Comparison of ENCODE assay signal across 33 mouse cellular contexts in the genomic region with DNA sequence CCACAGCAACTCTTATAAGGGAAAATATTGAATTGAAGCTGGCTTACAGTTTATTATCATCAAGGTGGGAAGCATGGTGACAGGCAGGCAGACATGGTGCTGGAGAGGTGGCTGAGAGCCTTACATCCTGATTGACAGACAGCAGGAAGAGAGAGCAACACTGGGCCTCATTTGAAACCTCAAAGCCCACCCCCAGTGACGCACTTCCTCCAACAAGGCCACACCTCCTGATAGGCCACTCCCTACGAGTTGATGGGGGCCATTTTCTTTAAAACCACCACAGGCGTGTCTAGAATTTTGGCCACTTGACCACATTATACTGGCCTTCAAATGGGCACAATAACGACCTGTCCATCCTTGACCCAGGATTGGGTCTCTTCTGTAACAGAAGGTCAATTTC. TPM values are rescaled to one million over a fixed set of nuclear protein-coding genes. Genes with fewer than 3 reads are reported as not detected.
A peak's percentile ranks its signal among the peaks of the same experiment; 100 is the strongest.
DNase-seq lines count a peak whose midpoint lies in the region; ATAC-seq and TF ChIP-seq lines count a peak whose summit lies in the region.
"Had no signal": no experiment of that assay in that cellular context is flagged by ENCODE, and none has a peak within 500 bp of the region (broad histone marks: within the 10 kb centered on the region; RNA-seq: fewer than 3 reads in every experiment).

No protein-coding gene starts in this region.

- H3K27ac ChIP-seq in CH12.LX (ENCODE audit: insufficient read depth, low read depth): no peak overlapping the region
- no peak overlapping the region for H3K27ac ChIP-seq in hindbrain, embryonic 12.5 days
- H3K27ac ChIP-seq: embryonic facial prominence, embryonic 10.5 days; embryonic facial prominence, embryonic 13.5 days; forebrain, embryonic 13.5 days; gastrocnemius, adult 2 months; heart, adult 2 months; heart, embryonic 10.5 days; heart, embryonic 13.5 days; hindbrain, embryonic 15.5 days had no signal

- TF ChIP-seq EP300 in CH12.LX (IDR thresholded peaks at IDR 0.05; ENCODE audit: low read length): no peak

- no peaks in the 10 kb centered on the region for H3K27me3 ChIP-seq in CH12.LX (replicated peaks)
- no peaks in the 10 kb centered on the region for H3K27me3 ChIP-seq in hindbrain, embryonic 12.5 days
- H3K27me3 ChIP-seq: embryonic facial prominence, embryonic 13.5 days; forebrain, embryonic 13.5 days; heart, embryonic 13.5 days; hindbrain, embryonic 15.5 days had no signal

- DNase-seq in CH12.LX (ENCODE audit: extremely low read depth) (peak; percentile 59), ES-CJ7 (ENCODE audit: low read depth, low spot score) (peak; percentile 71), ZHBTc4 (ENCODE audit: low read depth, low spot score) (peak; percentile 80)
- no peak for DNase-seq in gastrocnemius, postnatal 4 days (ENCODE audit: low spot score in 2 of 2)
- no peak for DNase-seq in thymus, adult 18-20 months
- DNase-seq: adrenal gland, adult 2 months; adrenal gland, postnatal 14 days; cerebellum, adult 11 months; cerebellum, adult 2 months; cerebellum, postnatal 10 days; cerebellum, postnatal 36 days; embryo, embryonic 11 days; forebrain, postnatal 0 days; gastrocnemius, adult 2 months; gastrocnemius, postnatal 25 days; heart, adult 2 months; heart, postnatal 14 days; heart, postnatal 4 days; kidney, adult 2 months had no signal

- H3K4me2 ChIP-seq in CH12.LX (ENCODE audit: insufficient read depth, low read depth, poor library complexity, severe bottlenecking): no peak overlapping the region
- H3K4me2 ChIP-seq in hindbrain, embryonic 12.5 days (replicated peaks): no peak overlapping the region
- H3K4me2 ChIP-seq: embryonic facial prominence, embryonic 13.5 days; forebrain, embryonic 13.5 days; heart, embryonic 13.5 days; hindbrain, embryonic 15.5 days had no signal

- no peak for TF ChIP-seq RAD21 in CH12.LX (IDR thresholded peaks at IDR 0.05; ENCODE audit: low read depth, low read length)

- H3K9ac ChIP-seq in CH12.LX (ENCODE audit: insufficient read depth, low read depth): no peak overlapping the region
- no peak overlapping the region for H3K9ac ChIP-seq in hindbrain, embryonic 12.5 days
- H3K9ac ChIP-seq: embryonic facial prominence, embryonic 13.5 days; forebrain, embryonic 13.5 days; forebrain, postnatal 0 days; heart, embryonic 13.5 days; hindbrain, embryonic 15.5 days had no signal

- peaks cover 0 to 4% of the 10 kb centered on the region in 2 experiments for H3K36me3 ChIP-seq in CH12.LX (replicated peaks in 1 of 2; ENCODE audit: control insufficient read depth in 1 of 2, insufficient read depth in 1 of 2, low read length in 1 of 2)
- H3K36me3 ChIP-seq in hindbrain, embryonic 12.5 days: no peaks in the 10 kb centered on the region

- peaks cover 7 to 45% of the 10 kb centered on the region in 2 experiments for H3K4me1 ChIP-seq in CH12.LX (ENCODE audit: control insufficient read depth in 1 of 2, insufficient read depth in 2 of 2)
- peaks cover 9% of the 10 kb centered on the region for H3K4me1 ChIP-seq in hindbrain, embryonic 12.5 days
- H3K4me1 ChIP-seq: forebrain, embryonic 13.5 days had no signal

- no peaks in the 10 kb centered on the region for H3K9me3 ChIP-seq in CH12.LX (replicated peaks; ENCODE audit: low read length)
- no peaks in the 10 kb centered on the region for H3K9me3 ChIP-seq in hindbrain, embryonic 12.5 days (replicated peaks)
- H3K9me3 ChIP-seq: embryonic facial prominence, embryonic 10.5 days; embryonic facial prominence, embryonic 13.5 days; forebrain, embryonic 13.5 days; heart, embryonic 10.5 days; heart, embryonic 13.5 days; hindbrain, embryonic 15.5 days had no signal

- no peak for ATAC-seq in hindbrain, embryonic 12.5 days (ENCODE audit: low FRiP score)
- ATAC-seq: forebrain, embryonic 13.5 days; forebrain, postnatal 0 days; intestine, postnatal 0 days had no signal

- TF ChIP-seq POLR2A in CH12.LX (IDR thresholded peaks at IDR 0.05; ENCODE audit: low read depth, low read length): no peak

- no peak overlapping the region for H3K4me3 ChIP-seq in CH12.LX (replicated peaks in 1 of 3; ENCODE audit: low read depth in 2 of 3, low read length in 2 of 3, poor library complexity in 1 of 3)
- no peak overlapping the region for H3K4me3 ChIP-seq in hindbrain, embryonic 12.5 days
- H3K4me3 ChIP-seq: embryonic facial prominence, embryonic 10.5 days; embryonic facial prominence, embryonic 13.5 days; erythroblast, embryonic 14.5 days; forebrain, embryonic 13.5 days; gastrocnemius, adult 2 months; heart, adult 2 months; heart, embryonic 10.5 days; heart, embryonic 13.5 days; hindbrain, embryonic 15.5 days had no signal

- no peaks in the 10 kb centered on the region for H3K79me2 ChIP-seq in CH12.LX (replicated peaks; ENCODE audit: control insufficient read depth, extremely low read depth, insufficient read depth, poor library complexity, severe bottlenecking)

- dilution Hi-C loops in CH12.LX (cut with MboI; ENCODE audit: extremely low pct_ligation_motif_present, extremely low pct_unique_long_range_greater_than_20kb, low sequenced_read_pairs): no loop called here

- 79% methylated on average over 4 of the region's 4 CpGs for WGBS in hindbrain, embryonic 12.5 days

- TF ChIP-seq CTCF in CH12.LX (conservative IDR thresholded peaks at IDR 0.05 in 1 of 2, IDR thresholded peaks at IDR 0.05 in 1 of 2; ENCODE audit: low read depth in 2 of 2, low read length in 2 of 2): no peak

- in situ Hi-C loops in CH12.LX (cut with MboI; ENCODE audit: low pct_ligation_motif_present, low pct_unique_long_range_greater_than_20kb, low sequenced_read_pairs): no loop called here

TF ChIP-seq in CH12.LX, 34 proteins besides CTCF, POLR2A, EP300 and RAD21:
- TF ChIP-seq NELFE (IDR thresholded peaks at IDR 0.05; ENCODE audit: low read depth, low read length) (no peak), MAFK (IDR thresholded peaks at IDR 0.05; ENCODE audit: insufficient replicate concordance, low read length) (no peak), BHLHE40 (IDR thresholded peaks at IDR 0.05; ENCODE audit: low read depth, low read length) (no peak), MYC (IDR thresholded peaks at IDR 0.05; ENCODE audit: low read depth, low read length) (no peak)

RNA-seq across cellular contexts. Expression of a gene that starts 3.5 kb away (rescaled TPM):
- total RNA-seq in CH12.LX (2012; rRNA removed) (16.6 and 17.0 TPM in 2 replicates), CH12.LX (2014; rRNA removed) (10.9 and 11.5 TPM in 2 replicates)
- 16.7 and 17.9 TPM in 2 replicates for polyA plus RNA-seq in CH12.LX (2012; ENCODE audit: insufficient read length, low read depth)
- polyA plus RNA-seq in hindbrain, embryonic 12.5 days (2016; fragmentation: Nextera tagmentation; extraction: Ambion mirVana): 4.4 and 4.7 TPM in 2 replicates
- 1 to 10 TPM; 9.0 to 9.5 TPM for total RNA-seq in gastrocnemius, postnatal 4 days (2021)

RNA-seq across cellular contexts. Expression of a gene that starts 11.5 kb away (rescaled TPM):
- total RNA-seq in CH12.LX (2012; rRNA removed) (not detected in 2 replicates), CH12.LX (2014; rRNA removed) (not detected in 2 replicates)
- not detected in 2 replicates for polyA plus RNA-seq in CH12.LX (2012; ENCODE audit: insufficient read length, low read depth)
- polyA plus RNA-seq in hindbrain, embryonic 12.5 days (2016; fragmentation: Nextera tagmentation; extraction: Ambion mirVana): not detected in 2 replicates
- not detected for total RNA-seq in gastrocnemius, postnatal 4 days (2021)
- total RNA-seq: adrenal gland, adult 2 months; adrenal gland, postnatal 14 days; adrenal gland, postnatal 4 days; gastrocnemius, adult 2 months; gastrocnemius, postnatal 25 days; granulocyte monocyte progenitor cell, adult 5-6 weeks; heart, adult 2 months; heart, postnatal 14 days; heart, postnatal 4 days had no signal
- polyA plus RNA-seq: adrenal gland, adult 2 months; cerebellum, adult 2 months; embryonic facial prominence, embryonic 10.5 days; embryonic facial prominence, embryonic 13.5 days; erythroblast, embryonic 14.5 days; forebrain, embryonic 13.5 days; heart, adult 2 months; heart, embryonic 10.5 days; heart, embryonic 13.5 days; heart, embryonic 16.5 days; hindbrain, embryonic 11.5 days; intestine, embryonic 14.5 days; intestine, postnatal 0 days; kidney, adult 2 months had no signal

RNA-seq across cellular contexts. Expression of a gene that starts 14.5 kb away (rescaled TPM):
- total RNA-seq in CH12.LX (2012; rRNA removed): 1.8 and 2.2 TPM in 2 replicates
- total RNA-seq in CH12.LX (2014; rRNA removed): 0.87 and 1.0 TPM in 2 replicates
- polyA plus RNA-seq in CH12.LX (2012; ENCODE audit: insufficient read length, low read depth): 3.4 and 4.0 TPM in 2 replicates
- 6.0 and 6.2 TPM in 2 replicates for polyA plus RNA-seq in hindbrain, embryonic 12.5 days (2016; fragmentation: Nextera tagmentation; extraction: Ambion mirVana)
- total RNA-seq in gastrocnemius, postnatal 4 days (2021): under 1 TPM in 1 of 2 experiments, not detected in 1; 0.10 TPM
- total RNA-seq: gastrocnemius, adult 2 months; gastrocnemius, postnatal 25 days; granulocyte monocyte progenitor cell, adult 5-6 weeks; heart, adult 2 months; heart, postnatal 14 days; heart, postnatal 4 days had no signal
- polyA plus RNA-seq: erythroblast, embryonic 14.5 days; heart, embryonic 10.5 days; heart, embryonic 13.5 days; heart, embryonic 16.5 days had no signal

RNA-seq across cellular contexts. Expression of a gene that starts 36.2 kb away (rescaled TPM):
- total RNA-seq in CH12.LX (2012; rRNA removed) (121 and 144 TPM in 2 replicates), CH12.LX (2014; rRNA removed) (135 and 150 TPM in 2 replicates)
- polyA plus RNA-seq in CH12.LX (2012; ENCODE audit: insufficient read length, low read depth): 144 and 156 TPM in 2 replicates
- 17.7 and 19.9 TPM in 2 replicates for polyA plus RNA-seq in hindbrain, embryonic 12.5 days (2016; fragmentation: Nextera tagmentation; extraction: Ambion mirVana)
- total RNA-seq in gastrocnemius, postnatal 4 days (2021): 10 to 100 TPM; 76.7 to 79.7 TPM

Comparison
In these comparisons a context has a peak if more than half of its experiments do, and no peak if none do; other contexts are left out.
1. DNase-seq: peak in CH12.LX (single experiment), ES-CJ7 (single experiment) and ZHBTc4 (single experiment); none in gastrocnemius, postnatal 4 days (0 of 2) and thymus, adult 18-20 months (0 of 2).